ENCODE assay signal across 25 mouse cellular contexts in genomic region chr17:24751528-24751927, GRCm38 (mm10). TPM values are rescaled to one million over a fixed set of nuclear protein-coding genes. Genes with fewer than 3 reads are reported as not detected.
"Had no signal": no experiment of that assay in that cellular context is flagged by ENCODE, and none has a peak within 500 bp of the region (broad histone marks: within the 10 kb centered on the region; RNA-seq: fewer than 3 reads in every experiment).

No protein-coding gene starts in this region.

- DNase-seq: kidney, adult 18-20 months; kidney, adult 9 months; kidney, postnatal 36 days; layer of hippocampus, postnatal 36 days; liver; lung, adult 18-20 months; lung, postnatal 10 days; lung, postnatal 36 days; retina, postnatal 1 day; thymus, adult 2 months; thymus, postnatal 14 days; thymus, postnatal 4 days had no signal

- H3K9me3 ChIP-seq: limb, embryonic 13.5 days; liver, embryonic 12.5 days; liver, embryonic 15.5 days; lung, embryonic 15.5 days; midbrain, embryonic 13.5 days; neural tube, embryonic 12.5 days; neural tube, embryonic 15.5 days had no signal

- H3K36me3 ChIP-seq: limb, embryonic 13.5 days; liver, embryonic 12.5 days; liver, embryonic 15.5 days; lung, embryonic 15.5 days; midbrain, embryonic 13.5 days; neural tube, embryonic 12.5 days; neural tube, embryonic 15.5 days had no signal

- H3K9ac ChIP-seq: limb, embryonic 13.5 days; liver, embryonic 12.5 days; liver, embryonic 15.5 days; lung, embryonic 15.5 days; neural tube, embryonic 12.5 days; neural tube, embryonic 15.5 days had no signal

- H3K27ac ChIP-seq: kidney, postnatal 0 days; left cerebral cortex, adult 2 months; limb, embryonic 13.5 days; liver, embryonic 12.5 days; liver, embryonic 15.5 days; lung, embryonic 15.5 days; midbrain, embryonic 13.5 days; neural tube, embryonic 12.5 days; neural tube, embryonic 15.5 days had no signal

- ATAC-seq: liver, embryonic 12.5 days had no signal

RNA-seq across cellular contexts. Expression of gene Hs3st6, which starts 1.3 kb away (rescaled TPM):
- total RNA-seq: layer of hippocampus, postnatal 36 days; megakaryocyte progenitor cell, adult 5-6 weeks had no signal
- polyA plus RNA-seq: liver, embryonic 12.5 days had no signal

RNA-seq across cellular contexts. Expression of gene Rpl3l, which starts 23.9 kb away (rescaled TPM):
- total RNA-seq: midbrain, postnatal 0 days had no signal
- polyA plus RNA-seq: intestine, embryonic 16.5 days; limb, embryonic 13.5 days; liver, embryonic 12.5 days; lung, embryonic 15.5 days; midbrain, embryonic 13.5 days; neural tube, embryonic 12.5 days; spleen, adult 2 months had no signal
